Mouse (Mus musculus): Measurements from ENCODE around the gene Unc5cl. TPM values are rescaled to one million over a fixed set of nuclear protein-coding genes. Genes with fewer than 3 reads are reported as not detected.

Unc5cl gene
- total RNA-seq, 2 experiments from 2014 or later, result not detected

DNA sequence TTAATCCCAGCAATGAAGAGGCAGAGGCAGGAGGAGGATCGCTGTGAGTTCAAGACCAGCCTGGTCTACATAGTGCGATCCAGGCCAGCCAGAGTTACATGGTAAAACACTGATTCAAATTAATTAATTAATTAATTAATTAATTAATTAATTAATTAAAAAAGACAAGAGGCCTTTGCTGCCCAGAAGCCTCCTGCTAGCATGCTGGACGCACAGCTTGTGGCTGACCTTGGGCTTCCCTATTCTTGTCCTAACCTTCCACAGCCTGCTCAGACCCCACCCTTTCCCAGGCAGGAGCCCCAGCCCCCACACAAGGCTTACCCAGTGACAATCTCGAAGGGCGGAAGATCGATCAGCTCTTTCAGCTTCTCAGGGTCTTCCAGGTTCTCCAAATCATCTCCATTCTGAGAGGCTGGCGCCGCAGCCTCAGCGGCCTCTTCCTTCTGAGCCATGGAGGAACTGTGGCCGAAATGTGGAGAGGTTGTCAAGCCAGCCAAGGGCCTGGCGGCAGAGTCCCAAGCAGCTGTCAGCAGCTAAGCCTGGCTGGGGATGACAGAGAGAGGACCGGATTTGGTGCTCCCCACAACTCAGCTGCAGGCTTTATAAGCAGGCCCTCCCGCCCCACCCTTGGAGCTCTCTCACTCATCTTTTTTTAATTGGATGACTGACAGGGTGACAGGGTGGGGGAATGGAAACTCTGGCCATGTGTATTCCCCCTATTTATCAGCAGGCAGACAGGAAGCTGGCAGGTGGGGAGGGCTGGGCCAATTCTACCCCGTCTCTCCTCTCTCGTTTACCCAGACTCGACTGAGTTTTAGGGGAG, 22.3 kb upstream of the Unc5cl start, which contains the start of gene Apobec2:
Gene Apobec2 (minus strand): TSS at position 773 of the 823 bp plus-strand sequence.
- peak; percentile 67 for DNase-seq

DNA sequence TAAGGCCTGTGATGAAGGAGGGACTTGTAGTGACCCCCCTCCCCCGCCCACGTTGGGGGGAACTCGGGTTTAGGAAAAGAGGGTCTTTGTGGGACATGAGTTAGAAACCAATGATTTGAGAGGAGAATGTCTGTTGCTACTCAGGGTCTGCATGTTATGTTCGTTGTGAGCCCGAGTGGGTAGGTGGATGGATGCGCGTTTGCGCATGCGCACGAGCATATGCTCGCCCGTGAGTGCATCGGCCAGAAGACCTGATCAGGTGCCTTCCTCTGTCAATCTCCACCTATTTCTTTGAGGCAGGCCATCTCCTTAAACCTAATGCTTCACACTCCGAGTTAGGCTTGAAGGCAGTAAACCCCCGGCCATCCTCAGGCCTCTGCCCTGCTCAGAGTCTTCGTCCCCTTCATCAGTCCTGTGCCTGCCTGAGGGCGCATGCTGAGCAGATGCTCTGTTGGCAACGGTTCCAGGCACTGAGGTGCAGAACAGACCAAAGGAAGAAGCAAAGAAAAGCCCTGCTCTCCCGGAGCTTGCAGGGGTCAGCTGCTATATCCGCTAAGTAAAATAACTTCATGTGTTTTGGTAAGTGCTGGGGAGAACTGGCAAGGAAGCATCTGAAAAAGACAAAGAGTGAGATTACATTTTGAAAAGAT, 21.6 kb upstream of the Unc5cl start:
- DNase-seq, result no peak

DNA sequence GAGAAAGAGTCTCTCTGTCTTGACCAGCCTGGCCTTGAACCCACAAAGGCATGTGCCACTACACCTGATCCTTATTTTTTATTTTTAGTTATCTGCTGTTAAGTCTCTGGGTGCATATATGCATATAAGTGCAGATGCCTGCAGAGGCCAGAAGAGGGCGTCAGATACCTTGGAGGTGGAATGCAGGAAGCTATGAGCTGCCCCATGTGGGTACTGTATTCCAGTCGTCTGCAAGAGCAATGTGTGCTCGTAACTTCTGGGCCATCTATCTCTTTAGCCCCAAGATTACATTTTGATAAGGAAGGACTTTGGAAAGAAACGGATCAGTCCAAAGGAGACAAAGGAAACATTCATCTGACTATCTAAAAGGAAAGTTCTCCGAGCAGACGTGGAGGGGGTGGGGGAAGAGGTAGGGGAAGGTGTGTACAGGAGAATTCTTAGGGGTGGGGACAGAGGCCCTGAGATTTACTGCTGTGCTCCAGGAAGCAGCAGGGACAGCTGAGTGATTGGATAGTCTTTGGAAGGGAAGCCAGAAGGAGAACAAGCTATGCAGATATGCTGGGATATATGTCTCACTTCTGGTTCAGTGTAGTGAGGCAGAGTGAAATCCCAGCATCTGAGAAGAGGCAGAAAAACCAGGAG, 20.9 kb upstream of the Unc5cl start:
- DNase-seq, result no peak

DNA sequence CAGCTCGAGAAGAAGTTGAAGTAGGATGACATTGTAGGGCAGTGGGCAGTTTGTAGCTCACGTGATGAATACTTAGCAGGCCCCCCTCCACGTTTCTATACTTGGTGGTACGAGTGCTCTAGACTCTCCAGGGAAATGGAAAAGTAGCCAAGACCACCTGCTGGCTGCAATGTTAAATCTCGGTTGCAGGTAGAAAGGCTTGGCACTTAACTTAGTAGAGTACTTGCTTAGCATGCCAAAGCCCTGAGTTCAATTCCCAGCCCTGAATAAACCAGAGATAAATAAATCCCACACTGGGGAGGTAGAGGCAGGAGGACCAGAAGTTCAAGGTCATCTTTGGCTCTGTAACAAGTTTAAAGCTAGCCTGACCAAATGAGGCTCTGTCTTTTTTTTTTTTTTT, 20.2 kb upstream of the Unc5cl start:
- DNase-seq, result no peak

DNA sequence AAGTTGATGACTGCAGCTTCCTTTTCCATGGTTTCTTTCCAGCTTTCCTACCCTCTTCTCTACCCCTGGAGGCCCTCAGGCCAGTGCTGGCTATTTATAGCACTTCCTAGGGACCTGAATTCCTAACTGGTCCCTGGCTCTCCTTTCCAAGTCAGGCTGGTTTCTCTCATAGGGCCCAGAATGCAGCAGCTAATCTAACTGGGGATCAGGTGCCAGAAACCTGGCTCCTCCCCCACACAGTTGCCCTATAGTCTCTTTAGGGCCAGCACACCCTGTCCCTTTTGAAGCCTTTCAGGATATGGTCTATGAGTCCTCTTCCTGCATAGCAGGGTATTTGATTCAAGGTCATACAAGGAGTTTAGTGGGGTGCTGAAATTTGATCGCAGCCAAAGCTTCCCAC, 18.2 kb upstream of the Unc5cl start:
- DNase-seq, result peak; percentile 33

DNA sequence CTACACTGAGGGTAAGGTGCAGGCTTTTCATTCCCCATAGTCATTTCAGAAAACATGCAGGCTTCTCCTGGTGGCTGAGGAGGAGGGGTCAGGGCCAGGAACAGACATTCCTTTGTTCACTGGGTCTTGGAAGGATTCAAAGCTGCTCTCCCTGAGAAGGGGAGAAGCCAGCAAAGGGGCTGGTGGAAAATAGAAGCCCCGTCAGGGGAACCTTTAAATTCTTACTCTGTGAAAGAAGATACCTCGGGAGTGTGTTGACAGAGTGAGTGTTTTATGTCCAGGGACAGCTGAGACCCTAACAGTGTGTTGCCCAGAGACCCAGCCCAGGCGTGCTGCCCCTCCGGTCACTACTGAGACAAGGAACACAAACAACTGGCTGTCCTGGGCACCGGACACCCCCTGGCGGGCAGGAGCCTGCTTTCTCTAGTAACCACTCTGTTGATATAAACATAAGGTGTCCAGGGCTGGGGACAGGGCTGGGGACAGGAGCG, 17.2 kb upstream of the Unc5cl start:
- DNase-seq, result peak; percentile 54

DNA sequence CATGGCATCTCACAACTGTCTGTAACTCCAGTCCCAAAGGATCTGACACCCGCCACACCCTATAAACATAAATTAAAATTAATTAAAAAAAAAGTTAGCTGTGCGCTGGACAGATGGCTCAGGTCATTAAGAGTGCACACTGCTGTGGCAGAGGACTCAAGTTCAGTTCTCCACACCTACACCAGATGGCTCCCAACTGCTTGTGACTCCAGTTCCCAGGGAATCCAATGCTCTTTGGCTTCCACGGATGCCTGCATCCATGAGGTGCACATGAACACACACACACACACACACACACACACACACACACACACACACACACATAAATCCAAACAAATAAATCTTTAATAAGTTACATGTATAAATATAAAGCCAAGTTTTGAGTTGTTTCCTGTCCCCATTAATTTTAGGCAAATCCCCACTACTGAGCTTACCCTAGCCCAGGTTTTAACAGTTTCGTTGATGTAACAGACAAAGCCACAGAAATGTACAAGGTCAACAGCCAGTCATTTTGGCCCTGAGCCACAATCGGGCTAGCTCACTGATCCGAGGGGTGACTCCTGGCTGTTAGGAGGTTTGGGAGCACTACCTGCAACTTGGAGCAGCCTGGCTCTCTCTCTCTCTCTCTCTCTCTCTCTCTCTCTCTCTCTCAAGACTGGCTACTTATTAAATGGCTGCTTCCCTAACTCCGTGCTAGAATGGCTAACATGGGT, 11.8 kb upstream of the Unc5cl start:
- no peak for DNase-seq

DNA sequence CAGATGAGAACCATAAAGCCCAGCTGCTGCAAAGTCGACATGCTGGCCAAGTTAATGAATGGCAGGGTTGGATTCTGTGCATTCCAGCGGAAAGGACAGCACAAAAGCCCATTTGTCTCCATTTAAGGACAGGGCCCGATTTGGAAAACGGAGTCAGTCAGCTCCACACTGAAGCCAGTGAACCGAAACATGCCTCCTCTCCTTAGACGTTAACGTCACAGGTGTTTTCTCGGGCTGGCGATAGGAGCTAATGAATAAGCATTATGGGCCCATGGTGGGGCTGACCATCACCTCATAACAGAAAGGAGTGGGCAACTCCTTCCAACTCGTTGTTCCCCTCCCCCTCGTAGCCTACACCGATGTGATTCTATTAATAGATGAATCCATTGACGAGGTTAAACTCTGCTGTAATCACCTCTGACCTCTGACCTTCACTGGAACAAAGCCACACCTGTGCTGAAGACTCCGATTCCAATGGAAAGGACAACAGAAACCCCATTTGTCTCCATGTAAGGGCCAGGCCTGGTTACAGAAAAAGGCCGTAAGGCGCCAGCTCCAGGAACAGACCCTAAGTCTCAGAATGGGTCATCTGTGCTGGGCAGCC, 11.1 kb upstream of the Unc5cl start:
- DNase-seq, result no peak

DNA sequence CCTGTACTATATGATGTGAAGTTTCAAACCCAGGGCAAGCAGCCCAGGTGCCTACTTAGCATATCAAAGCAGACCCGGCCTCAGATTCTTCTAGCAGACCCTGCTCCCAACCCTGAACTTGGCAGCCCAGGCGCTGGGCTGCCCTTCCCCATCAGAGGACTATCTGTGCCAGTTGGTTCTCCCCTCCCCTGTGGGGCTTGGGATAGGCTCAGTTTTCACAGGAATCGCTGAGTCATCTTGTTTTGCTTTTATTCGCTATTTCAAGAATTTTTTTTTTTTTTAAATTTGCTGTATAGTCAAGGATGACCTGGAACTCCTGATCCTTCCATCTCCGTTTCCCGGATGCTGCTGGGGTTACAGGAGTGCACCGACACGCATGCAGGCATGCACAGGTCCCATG, 7.0 kb upstream of the Unc5cl start:
- DNase-seq, result no peak

DNA sequence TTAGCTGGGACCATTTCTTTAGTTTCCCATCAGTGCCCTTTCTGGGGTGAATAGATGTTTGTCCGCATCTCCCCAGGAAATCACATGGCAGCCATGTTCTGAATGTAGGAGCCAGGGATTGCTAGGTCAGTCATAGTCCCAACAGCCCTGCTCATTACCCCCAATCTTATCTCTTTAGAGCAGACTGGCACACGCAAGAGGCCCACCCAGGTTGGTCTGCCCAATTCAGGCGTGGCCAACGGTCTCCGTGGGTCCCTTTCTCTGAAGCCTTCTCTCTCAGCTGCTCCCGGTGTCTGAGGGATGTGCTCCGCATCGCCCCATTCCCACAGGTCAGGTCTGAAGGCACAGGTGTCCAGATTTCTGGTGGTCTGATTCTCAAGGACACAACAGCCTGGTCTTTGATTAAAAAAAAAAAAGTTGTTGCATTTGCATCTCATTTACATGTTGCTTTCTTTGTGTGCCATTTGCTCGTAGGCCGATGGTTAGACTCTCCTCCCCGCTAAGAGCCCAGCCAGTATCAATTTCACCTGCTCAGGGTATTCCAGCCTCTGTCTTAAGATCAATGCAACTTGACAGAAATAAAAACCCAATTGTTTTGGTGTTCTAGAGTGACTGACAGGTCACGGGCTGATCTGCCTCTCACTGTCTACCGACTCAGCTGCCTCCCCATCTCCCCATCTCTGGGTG, 3.9 kb upstream of the Unc5cl start:
- DNase-seq, result no peak

DNA sequence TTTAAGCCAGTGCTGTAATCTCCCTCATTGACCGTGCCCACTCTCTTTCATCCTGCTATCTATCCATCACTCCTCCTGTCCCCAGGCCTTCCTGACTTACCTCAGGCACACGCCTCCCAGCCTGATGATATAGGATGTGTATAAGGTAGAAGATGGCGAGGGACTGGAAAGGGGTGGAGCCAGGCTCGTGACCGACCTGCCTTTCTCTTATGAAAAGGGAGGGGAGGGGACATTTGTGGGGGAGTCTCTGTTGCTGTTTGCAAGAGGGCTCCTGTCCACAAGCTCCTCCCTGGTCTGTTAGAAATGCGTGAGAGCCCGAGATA, 3.4 kb upstream of the Unc5cl start, which contains the start of gene Tspo2:
Gene Tspo2 (minus strand): TSS at position 170 of the 323 bp plus-strand sequence.
- DNase-seq, result no peak

DNA sequence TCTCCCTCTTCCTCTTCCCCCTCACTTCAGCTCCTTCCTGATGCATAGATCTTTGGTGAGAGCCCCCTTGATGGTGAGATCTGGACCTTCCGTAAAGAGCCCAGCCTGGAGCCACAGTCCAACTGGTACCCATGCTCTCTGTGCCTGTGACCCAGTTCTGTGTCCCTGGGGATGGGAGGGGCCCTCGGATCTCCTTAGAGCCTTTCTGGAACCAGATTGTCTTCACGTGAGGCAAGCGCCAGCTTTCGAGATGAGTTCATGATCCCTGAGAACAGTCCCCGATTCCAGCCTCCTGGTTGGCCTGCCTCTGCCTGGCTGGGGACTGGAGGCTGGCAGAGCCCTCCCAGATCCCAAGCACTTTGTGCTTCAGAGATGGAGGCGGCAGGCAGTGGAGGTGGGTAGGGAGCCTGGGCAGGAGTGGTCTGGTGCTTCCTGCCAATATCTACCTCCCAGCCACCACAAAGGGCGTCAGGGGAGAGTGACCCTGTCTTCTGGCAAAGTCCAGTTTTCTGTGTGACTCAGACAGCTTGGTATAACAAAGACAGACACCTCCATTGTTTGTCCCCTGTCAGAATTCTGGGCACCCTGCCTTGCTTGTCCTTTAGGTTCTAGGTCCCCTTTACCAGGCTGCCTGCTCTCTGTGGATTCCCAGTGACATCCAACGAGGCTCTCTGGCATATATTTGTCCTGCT, 2.8 kb upstream of the Unc5cl start:
- DNase-seq, result no peak

DNA sequence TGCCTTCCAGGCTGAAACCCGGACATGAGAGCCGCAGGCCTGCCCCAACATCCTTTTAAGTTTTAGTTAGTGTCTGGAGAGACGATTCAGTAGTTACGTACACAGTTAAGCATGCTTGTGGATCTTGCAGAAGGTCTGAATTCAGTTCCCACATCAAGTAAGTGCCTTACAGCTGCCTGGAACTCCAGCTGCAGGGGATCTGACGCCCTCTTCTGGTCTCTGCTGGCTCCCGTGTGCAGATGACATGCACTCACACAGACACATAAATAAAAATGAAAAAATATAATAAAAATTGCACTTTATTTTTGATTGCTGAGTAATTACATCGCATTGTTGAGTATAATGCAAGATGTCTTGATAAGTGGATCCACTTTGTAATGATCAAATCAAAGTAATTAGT, 1.2 kb upstream of the Unc5cl start:
- no peak for DNase-seq

DNA sequence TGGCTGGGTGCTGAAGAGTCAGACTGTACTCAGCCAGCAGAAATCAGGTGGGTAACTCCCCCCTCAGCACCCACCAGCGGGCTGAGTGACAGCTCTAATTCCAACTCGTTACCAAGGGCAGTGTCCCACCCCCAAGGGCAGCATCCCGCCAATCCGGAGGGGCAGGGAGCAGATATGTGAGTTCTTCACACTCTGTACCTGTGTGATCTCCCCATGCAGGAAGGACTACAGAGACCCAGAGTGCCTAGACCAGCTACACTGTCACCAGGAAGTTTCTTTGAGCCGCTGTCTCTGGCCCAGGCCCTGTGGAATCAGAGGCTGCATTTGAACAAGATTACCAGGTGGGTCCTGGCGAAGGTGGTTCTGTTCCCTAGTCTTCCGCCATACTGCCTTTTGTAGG, 511 bp upstream of the Unc5cl start:
- DNase-seq, result no peak

DNA sequence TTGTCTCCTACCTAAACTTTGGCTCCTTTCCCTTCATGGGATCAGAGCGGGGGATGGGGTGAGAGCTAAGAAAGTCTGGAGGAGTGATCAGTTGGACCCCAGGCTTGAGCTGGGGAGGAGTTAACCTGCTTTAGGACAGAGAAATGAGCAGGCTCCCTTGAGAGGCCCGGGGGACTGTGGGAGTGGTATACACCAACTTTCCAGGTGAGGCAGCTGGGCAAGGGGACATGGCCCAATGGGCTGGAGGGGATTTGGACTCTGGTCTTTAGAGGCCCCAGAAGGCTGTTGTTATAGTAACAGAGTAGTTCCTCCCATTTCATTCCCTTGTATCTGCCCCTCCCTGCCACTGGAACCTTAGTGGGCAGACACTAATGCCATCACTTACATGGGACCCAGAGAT, 1.3 kb downstream of the Unc5cl start:
- DNase-seq, result no peak

DNA sequence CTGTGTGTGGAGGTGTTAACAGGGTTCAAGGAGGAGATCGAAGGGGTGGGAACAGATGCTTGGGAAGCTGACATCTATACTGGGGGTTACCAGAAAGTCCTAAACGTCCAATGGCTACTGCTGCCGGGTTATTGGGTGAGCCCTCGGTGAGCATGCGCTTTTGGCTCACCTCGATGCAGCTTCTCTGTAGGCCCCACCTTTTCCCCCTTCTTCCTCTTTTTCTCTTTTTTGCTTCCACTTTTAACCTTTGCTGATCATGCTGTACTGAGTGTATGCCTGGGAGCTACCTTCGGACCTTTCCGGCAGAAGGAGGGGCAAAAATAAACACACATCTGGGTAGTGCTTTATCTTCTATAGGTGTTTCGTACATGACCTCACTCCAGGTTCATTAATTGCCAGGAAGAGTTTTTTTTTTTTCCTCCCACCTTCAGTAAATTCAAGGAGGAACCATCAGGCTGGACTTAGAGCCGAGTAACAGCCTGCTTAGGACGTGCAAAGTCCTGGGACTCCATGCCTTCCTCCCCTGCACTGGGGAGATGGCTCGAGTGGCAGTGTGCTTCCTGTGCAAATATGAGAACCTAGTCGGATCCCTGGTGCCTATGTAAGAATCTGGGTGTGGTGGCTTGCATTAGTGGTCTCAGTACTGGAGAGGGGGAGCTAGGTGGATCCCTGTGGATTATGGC, 3.4 kb downstream of the Unc5cl start:
- DNase-seq, result no peak

DNA sequence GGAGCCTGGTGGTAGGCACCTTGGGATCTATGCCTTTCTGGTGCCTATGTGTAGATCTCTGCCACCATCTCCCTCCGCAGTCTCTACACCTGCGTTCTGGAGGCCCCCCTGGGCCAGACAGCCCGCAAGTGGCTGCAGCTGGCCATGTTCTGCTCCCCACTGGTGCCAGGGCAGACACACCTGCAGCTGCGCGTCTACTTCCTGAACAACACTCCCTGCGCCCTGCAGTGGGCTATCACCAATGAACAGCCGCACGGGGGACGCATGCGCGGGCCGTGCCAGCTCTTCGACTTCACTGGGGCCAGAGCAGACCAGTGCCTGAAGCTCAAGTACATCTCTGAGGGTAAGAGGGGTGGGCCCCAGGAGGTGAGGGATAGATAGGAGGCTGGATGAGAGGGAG, 7.4 kb downstream of the Unc5cl start:
- DNase-seq, result no peak

DNA sequence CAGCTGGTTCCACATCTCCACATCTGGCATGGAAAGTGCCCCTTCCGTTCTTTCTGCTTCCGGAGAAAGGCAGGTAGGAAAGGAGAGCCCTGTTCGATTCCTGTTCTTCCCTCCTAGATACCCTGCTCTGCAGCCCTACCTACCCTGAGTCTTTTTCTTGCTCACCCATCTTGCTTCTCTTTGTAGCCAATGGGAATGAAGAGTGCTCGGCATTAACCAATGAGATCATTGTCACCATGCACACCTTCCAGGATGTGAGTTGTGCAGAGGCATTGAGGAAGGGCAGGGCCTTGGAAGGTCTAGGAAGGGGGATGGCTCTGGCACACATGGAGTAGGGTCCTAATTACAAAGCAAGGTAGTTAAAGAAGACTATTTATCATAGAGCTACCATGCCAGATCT, 8.7 kb downstream of the Unc5cl start:
- DNase-seq, result no peak

DNA sequence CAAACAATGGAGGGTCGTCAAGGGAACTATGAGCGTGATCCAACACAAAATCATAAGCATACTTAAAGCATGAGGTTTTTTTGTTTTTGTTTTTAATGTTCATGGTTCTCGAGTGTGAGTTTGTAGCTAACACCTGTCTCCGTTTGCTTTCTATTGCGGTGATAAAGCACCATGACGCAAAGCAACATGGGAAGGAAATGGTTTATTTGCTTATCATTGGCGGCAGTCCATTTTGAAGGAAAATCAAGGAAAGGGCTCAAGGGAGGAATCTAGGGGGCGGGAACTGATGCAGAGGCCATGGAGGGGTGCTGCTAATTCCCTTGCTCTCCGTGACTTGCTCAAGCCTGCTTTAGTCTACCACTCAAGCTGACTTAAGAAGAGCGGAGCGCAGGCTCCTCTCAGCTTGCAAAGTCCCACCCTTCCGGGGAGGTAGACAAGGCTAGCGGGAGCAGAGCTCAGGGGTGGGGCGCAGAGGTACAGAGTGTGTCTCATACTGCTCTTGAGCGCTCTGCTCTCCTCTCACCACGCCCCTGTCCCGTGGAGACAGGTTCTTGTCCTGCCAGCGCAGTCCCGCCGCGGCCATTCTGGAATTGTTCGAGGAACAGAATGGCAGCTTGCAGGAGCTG, 12.2 kb downstream of the Unc5cl start:
- no peak for DNase-seq

Data from gastrocnemius, postnatal 10 days (tissue).